Mouse (Mus musculus) liver, adult 2 months (tissue): ENCODE results near the gene Ccnd1. TPM values are rescaled to one million over a fixed set of nuclear protein-coding genes. Genes with fewer than 3 reads are reported as not detected.

Source experiments
- DNase-seq: peaks from one replicate; pipeline ENCODE4 v3.0.0-alpha.2; 2011; ENCODE audit warnings: low read depth, low spot score; ENCODE audit errors: extremely low read depth
- H3K27ac ChIP-seq: fragments of 200-500 bp; replicated peaks from 2 replicates; pipeline ENCODE4 v1.5.1; 2012; ENCODE audit warnings: low read depth, mild to moderate bottlenecking, control low read depth, inconsistent platforms, low read length; ENCODE audit not compliant: insufficient read depth
- H3K27me3 ChIP-seq: fragments of 200-500 bp; 2 replicates; pipeline ENCODE4 v1.6.1; 2012; ENCODE audit warnings: mild to moderate bottlenecking, moderate library complexity, low read length, inconsistent platforms; ENCODE audit not compliant: control insufficient read depth, insufficient read depth
- H3K36me3 ChIP-seq: fragments of 200-500 bp; 2 replicates; pipeline ENCODE4 v1.6.1; 2012; ENCODE audit warnings: low read length, inconsistent platforms; ENCODE audit not compliant: control insufficient read depth, insufficient read depth
- H3K4me1 ChIP-seq: fragments of 200-500 bp; 2 replicates; pipeline ENCODE4 v1.6.1; 2011; ENCODE audit warnings: low read length; ENCODE audit not compliant: control insufficient read depth, insufficient read depth
- H3K4me3 ChIP-seq: fragments of 200-500 bp; 2 replicates; pipeline ENCODE4 v1.5.1; 2011; ENCODE audit warnings: low read depth, mild to moderate bottlenecking, control low read depth, low read length, moderate library complexity; ENCODE audit not compliant: insufficient read depth
- H3K79me2 ChIP-seq: fragments of 200-500 bp; 2 replicates; pipeline ENCODE4 v1.6.1; 2012; ENCODE audit warnings: inconsistent platforms, mild to moderate bottlenecking, low read length, moderate library complexity; ENCODE audit not compliant: control insufficient read depth, insufficient read depth
- H3K9ac ChIP-seq: fragments of 200-500 bp; 2 replicates; pipeline ENCODE4 v1.6.1; 2012; ENCODE audit warnings: low read depth, mild to moderate bottlenecking, control low read depth, inconsistent platforms, low read length
- CTCF ChIP-seq: fragments of 200-500 bp; IDR thresholded peaks from 2 replicates; pipeline ENCODE4 v1.5.1; 2011; ENCODE audit warnings: low read depth, low read length, control low read depth
- POLR2A ChIP-seq: fragments of 200-500 bp; IDR thresholded peaks from 2 replicates; pipeline ENCODE4 v1.6.1; 2011; ENCODE audit warnings: low read length, control low read depth; ENCODE audit not compliant: insufficient read depth; ENCODE audit errors: extremely low read depth
- WGBS: fragments of 180-500 bp; shearing (Covaris S2); methylation state at CpG from one replicate; pipeline ENCODE4 v1.1.7; 2018; 5-methylcytosine and 5-hydroxymethylcytosine counted together
- polyA plus RNA-seq: library from polyadenylated mRNA; depleted of rRNA; stranded (reverse); fragments of >200 nt; gene quantifications from 2 replicates; pipeline ENCODE4 v1.2.3, GENCODE M21; 2012
- total RNA-seq: library from RNA; depleted of rRNA; stranded (reverse); fragments of >200 nt; gene quantifications from 2 replicates; pipeline ENCODE4 v1.2.3, GENCODE M21; 2014

The Ccnd1 gene
- total and polyA plus RNA-seq, 2 experiments = 42.5 to 55.0 TPM

- Histone ChIP-seq H3K36me3 (no peaks in the 10 kb centered on the region), H3K4me3 (no peak overlapping the region), H3K27me3 (no peaks in the 10 kb centered on the region), H3K79me2 (no peaks in the 10 kb centered on the region), H3K4me1 (no peaks in the 10 kb centered on the region), H3K9ac (no peak overlapping the region), H3K27ac (no peak overlapping the region)
- TF ChIP-seq POLR2A (no peak), CTCF (no peak)
- 79% methylated on average over 5 of the region's 5 CpGs for WGBS
- no peak for DNase-seq
Measured at GRCm38 (mm10) chr7:144979814-144980213, 40.1 kb upstream of the Ccnd1 start.

- 77% methylated on average over 2 of the region's 2 CpGs for WGBS
- no peak for TF ChIP-seq POLR2A
- H3K27ac ChIP-seq = no peak overlapping the region
- no peaks in the 10 kb centered on the region for H3K4me1 ChIP-seq
- H3K36me3 ChIP-seq = no peaks in the 10 kb centered on the region
- H3K4me3 ChIP-seq = no peak overlapping the region
- H3K27me3 ChIP-seq = no peaks in the 10 kb centered on the region
- DNase-seq = no peak
- no peaks in the 10 kb centered on the region for H3K79me2 ChIP-seq
- no peak overlapping the region for H3K9ac ChIP-seq
Measured at GRCm38 (mm10) chr7:144977121-144977520, 37.4 kb upstream of the Ccnd1 start.

DNA sequence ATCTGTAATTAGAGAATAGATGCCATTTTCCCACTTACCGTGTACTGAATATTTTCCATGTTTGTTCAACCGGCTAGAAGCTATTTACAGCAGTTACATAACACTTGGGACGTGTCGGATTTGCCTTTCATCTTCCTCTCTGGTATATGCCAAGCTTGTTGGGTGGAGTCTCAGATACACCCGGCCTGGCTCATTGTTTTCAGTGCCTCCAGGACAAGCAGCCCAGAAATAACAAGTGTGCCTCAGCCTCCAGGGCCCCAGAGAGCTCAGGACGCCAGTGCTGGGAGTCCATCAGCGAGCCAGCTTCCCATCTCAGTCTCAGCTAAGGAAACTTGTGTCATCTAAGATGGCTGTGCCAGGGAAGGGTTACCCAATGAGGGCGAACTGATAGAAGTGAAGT, 33.7 kb upstream of the Ccnd1 start:
- H3K36me3 ChIP-seq = no peaks in the 10 kb centered on the region
- H3K27me3 ChIP-seq = no peaks in the 10 kb centered on the region
- H3K4me3 ChIP-seq = no peak overlapping the region
- 49% methylated on average over 8 of the region's 8 CpGs for WGBS
- H3K9ac ChIP-seq = no peak overlapping the region
- H3K79me2 ChIP-seq = no peaks in the 10 kb centered on the region
- no peak for TF ChIP-seq POLR2A
- TF ChIP-seq CTCF = no peak
- no peaks in the 10 kb centered on the region for H3K4me1 ChIP-seq
- DNase-seq = no peak
- H3K27ac ChIP-seq = no peak overlapping the region

DNA sequence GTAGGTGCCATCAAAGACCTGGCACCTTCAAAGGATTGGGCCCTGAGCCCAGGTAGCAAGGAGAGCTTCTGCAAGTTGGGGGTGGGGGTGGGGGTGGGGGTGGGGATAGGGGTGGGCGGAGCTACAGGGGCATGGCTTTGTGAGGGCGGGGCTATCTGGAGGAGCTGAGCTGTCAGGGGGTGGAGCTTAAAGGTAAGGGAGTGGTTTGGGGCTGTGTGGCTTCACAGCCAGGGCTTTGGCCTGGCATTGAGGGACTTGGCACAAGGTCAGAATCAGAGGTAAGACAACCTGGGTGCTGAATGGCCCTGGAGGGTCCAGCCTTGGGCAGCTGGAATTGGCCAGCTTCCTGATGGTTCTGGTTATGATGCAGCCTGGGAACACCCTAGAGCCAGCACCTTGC, 32.0 kb upstream of the Ccnd1 start:
- no peak for TF ChIP-seq POLR2A
- no peak for TF ChIP-seq CTCF
- DNase-seq = no peak
- H3K36me3 ChIP-seq = no peaks in the 10 kb centered on the region
- no peak overlapping the region for H3K27ac ChIP-seq
- no peak overlapping the region for H3K4me3 ChIP-seq
- no peaks in the 10 kb centered on the region for H3K4me1 ChIP-seq
- 58% methylated on average over 2 of the region's 2 CpGs for WGBS
- H3K9ac ChIP-seq = no peak overlapping the region
- no peaks in the 10 kb centered on the region for H3K79me2 ChIP-seq
- H3K27me3 ChIP-seq = no peaks in the 10 kb centered on the region

DNA sequence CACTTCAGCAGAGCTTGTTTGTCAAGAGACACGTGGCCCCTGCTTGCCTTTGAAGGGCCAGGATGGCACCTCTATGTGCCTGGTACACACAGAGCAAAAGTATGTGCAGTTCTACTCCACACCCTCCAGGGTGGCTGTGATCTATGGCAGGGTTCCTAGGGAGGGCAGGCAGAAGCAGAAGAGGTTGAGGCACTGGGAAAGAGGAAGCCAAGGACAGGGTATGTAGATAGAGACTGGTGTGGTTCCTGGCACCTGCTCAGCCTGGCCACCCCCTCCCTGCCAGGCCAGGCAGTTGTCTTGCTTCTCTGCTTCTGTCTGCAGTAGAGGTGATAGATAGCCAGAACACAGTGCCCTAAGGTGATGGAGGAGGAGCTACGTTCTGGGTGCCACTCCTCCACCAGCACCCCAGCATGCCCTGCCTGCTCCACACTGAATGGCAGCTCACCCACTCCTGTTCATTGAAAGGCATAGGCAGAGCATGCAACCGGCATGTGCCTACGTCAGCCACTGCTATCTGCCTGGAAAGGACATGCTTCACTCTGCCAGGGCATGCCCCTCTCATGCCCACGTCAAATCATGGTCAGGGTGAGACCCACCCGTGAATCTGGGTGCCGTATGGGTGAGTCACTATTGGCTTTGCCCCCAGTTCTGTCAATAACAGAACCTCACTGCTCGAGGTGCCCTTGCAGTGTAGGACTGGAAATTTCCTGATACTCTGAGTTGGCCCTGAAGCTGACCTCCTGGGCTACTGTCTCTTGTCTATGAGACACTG, 31.5 kb upstream of the Ccnd1 start:
- Histone ChIP-seq H3K79me2 (no peaks in the 10 kb centered on the region), H3K36me3 (no peaks in the 10 kb centered on the region), H3K4me3 (no peak overlapping the region), H3K4me1 (no peaks in the 10 kb centered on the region), H3K27me3 (no peaks in the 10 kb centered on the region), H3K9ac (no peak overlapping the region), H3K27ac (no peak overlapping the region)
- TF ChIP-seq POLR2A = no peak
- DNase-seq = no peak
- 73% methylated on average over 8 of the region's 8 CpGs for WGBS

DNA sequence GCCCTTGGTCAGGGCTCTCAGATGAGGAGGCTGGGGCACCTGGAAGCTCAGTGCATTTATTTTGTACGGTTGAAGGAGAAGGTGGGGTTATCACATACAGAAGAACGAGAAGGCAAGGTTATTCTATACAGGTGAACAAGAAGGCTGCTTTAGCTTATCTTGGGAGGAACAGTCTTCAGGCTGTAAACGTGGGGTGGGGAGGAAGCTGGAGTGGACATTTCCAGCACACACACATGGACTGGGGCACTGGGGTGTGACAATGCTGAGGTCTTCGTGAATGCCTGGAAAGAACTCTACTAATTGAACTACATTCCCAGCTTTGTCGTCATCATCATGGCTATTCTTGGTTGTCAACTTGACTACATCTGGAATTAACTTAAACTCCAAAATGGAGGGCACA, 26.2 kb upstream of the Ccnd1 start:
- Histone ChIP-seq H3K4me3 (no peak overlapping the region), H3K27ac (no peak overlapping the region), H3K79me2 (no peaks in the 10 kb centered on the region), H3K36me3 (no peaks in the 10 kb centered on the region), H3K27me3 (no peaks in the 10 kb centered on the region), H3K9ac (no peak overlapping the region), H3K4me1 (no peaks in the 10 kb centered on the region)
- TF ChIP-seq CTCF (no peak), POLR2A (no peak)
- 87% methylated on average over 5 of the region's 5 CpGs for WGBS
- no peak for DNase-seq
